Mouse (Mus musculus): Measurements from ENCODE around the gene Chp2. TPM values are rescaled to one million over a fixed set of nuclear protein-coding genes. Genes with fewer than 3 reads are reported as not detected.
A peak's percentile ranks its signal among the peaks of the same experiment; 100 is the strongest.

Chp2 gene
- not detected in 2 replicates for polyA plus RNA-seq (2016; fragmentation: Nextera tagmentation; extraction: Ambion mirVana)

GRCm38 (mm10) chr7:122219315-122219801, at the start of gene Chp2:
Gene Chp2 (plus strand): TSS chr7:122219496.
- DNase-seq (ENCODE audit: low spot score): peak; percentile 32
- peaks cover 10% of the 10 kb centered on the region for H3K4me1 ChIP-seq
- 23% methylated on average over 20 of the region's 20 CpGs for WGBS
- peaks cover 26% of the 10 kb centered on the region for H3K27me3 ChIP-seq (ENCODE audit: low read depth, poor library complexity, severe bottlenecking)
- H3K36me3 ChIP-seq: no peaks in the 10 kb centered on the region
- H3K4me3 ChIP-seq: peak within 1 kb of the TSS; percentile 31
- H3K27ac ChIP-seq: no peak within 1 kb of the TSS
- no peaks in the 10 kb centered on the region for H3K9me3 ChIP-seq (replicated peaks)

- DNase-seq (ENCODE audit: low spot score): no peak
- WGBS: 88% methylated on average over 6 of the region's 6 CpGs
- Histone ChIP-seq H3K27me3 (ENCODE audit: low read depth, poor library complexity, severe bottlenecking) (no peaks in the 10 kb centered on the region), H3K4me3 (no peak overlapping the region), H3K27ac (no peak overlapping the region), H3K4me1 (no peaks in the 10 kb centered on the region), H3K9me3 (replicated peaks) (no peaks in the 10 kb centered on the region), H3K36me3 (peaks cover 60% of the 10 kb centered on the region)
Measured at GRCm38 (mm10) chr7:122170705-122171104, 48.6 kb upstream of the Chp2 start.

GRCm38 (mm10) chr7:122171613-122172012, 47.7 kb upstream of the Chp2 start:
- peaks cover 50% of the 10 kb centered on the region for H3K36me3 ChIP-seq
- H3K27me3 ChIP-seq (ENCODE audit: low read depth, poor library complexity, severe bottlenecking): no peaks in the 10 kb centered on the region
- H3K4me1 ChIP-seq: no peaks in the 10 kb centered on the region
- no peak overlapping the region for H3K27ac ChIP-seq
- no peaks in the 10 kb centered on the region for H3K9me3 ChIP-seq (replicated peaks)
- no peak overlapping the region for H3K4me3 ChIP-seq
- DNase-seq (ENCODE audit: low spot score): no peak
- WGBS: 81% methylated on average over 10 of the region's 10 CpGs

GRCm38 (mm10) chr7:122180720-122181119, 38.6 kb upstream of the Chp2 start:
- Histone ChIP-seq H3K36me3 (no peaks in the 10 kb centered on the region), H3K27me3 (ENCODE audit: low read depth, poor library complexity, severe bottlenecking) (no peaks in the 10 kb centered on the region), H3K9me3 (replicated peaks) (no peaks in the 10 kb centered on the region), H3K27ac (no peak overlapping the region), H3K4me3 (no peak overlapping the region), H3K4me1 (peaks cover under 1% of the 10 kb centered on the region)
- WGBS: 92% methylated on average over 7 of the region's 7 CpGs
- DNase-seq (ENCODE audit: low spot score): no peak

GRCm38 (mm10) chr7:122184569-122184968, 34.7 kb upstream of the Chp2 start:
- Histone ChIP-seq H3K4me3 (no peak overlapping the region), H3K36me3 (no peaks in the 10 kb centered on the region), H3K9me3 (replicated peaks) (no peaks in the 10 kb centered on the region), H3K27me3 (ENCODE audit: low read depth, poor library complexity, severe bottlenecking) (no peaks in the 10 kb centered on the region), H3K4me1 (peaks cover 5% of the 10 kb centered on the region), H3K27ac (no peak overlapping the region)
- 74% methylated on average over 5 of the region's 5 CpGs for WGBS
- DNase-seq (ENCODE audit: low spot score): no peak

GRCm38 (mm10) chr7:122186043-122186442, 33.3 kb upstream of the Chp2 start, which contains the start of gene Ern2:
Gene Ern2 (minus strand): TSS chr7:122186207.
- WGBS: 16% methylated on average over 16 of the region's 17 CpGs
- Histone ChIP-seq H3K27ac (no peak within 1 kb of the TSS), H3K36me3 (no peaks in the 10 kb centered on the region), H3K9me3 (replicated peaks) (no peaks in the 10 kb centered on the region), H3K4me1 (peaks cover 5% of the 10 kb centered on the region), H3K27me3 (ENCODE audit: low read depth, poor library complexity, severe bottlenecking) (no peaks in the 10 kb centered on the region), H3K4me3 (0 out of 2 replicates have a peak within 1 kb of the TSS, but pooled peaks have one; percentile 4)
- DNase-seq (ENCODE audit: low spot score): no peak

GRCm38 (mm10) chr7:122189484-122189883, 29.8 kb upstream of the Chp2 start:
- peaks cover 5% of the 10 kb centered on the region for H3K4me1 ChIP-seq
- 31% methylated on average over 7 of the region's 7 CpGs for WGBS

GRCm38 (mm10) chr7:122191097-122191496, 28.2 kb upstream of the Chp2 start:
- WGBS: 59% methylated on average over 10 of the region's 10 CpGs
- no peaks in the 10 kb centered on the region for H3K9me3 ChIP-seq (replicated peaks)

More at GRCm38 (mm10) chr7:122189484-122189883, 29.8 kb upstream of the Chp2 start:
- DNase-seq (ENCODE audit: low spot score): peak; percentile 80
- Histone ChIP-seq H3K4me3 (no peak overlapping the region), H3K9me3 (replicated peaks) (no peaks in the 10 kb centered on the region), H3K27ac (no peak overlapping the region), H3K36me3 (no peaks in the 10 kb centered on the region), H3K27me3 (ENCODE audit: low read depth, poor library complexity, severe bottlenecking) (no peaks in the 10 kb centered on the region)

GRCm38 (mm10) chr7:122193919-122194318, 25.4 kb upstream of the Chp2 start:
- H3K36me3 ChIP-seq: no peaks in the 10 kb centered on the region
- H3K4me3 ChIP-seq: no peak overlapping the region
- H3K9me3 ChIP-seq (replicated peaks): no peaks in the 10 kb centered on the region
- no peaks in the 10 kb centered on the region for H3K27me3 ChIP-seq (ENCODE audit: low read depth, poor library complexity, severe bottlenecking)
- H3K27ac ChIP-seq: no peak overlapping the region
- no peak for DNase-seq (ENCODE audit: low spot score)
- no peaks in the 10 kb centered on the region for H3K4me1 ChIP-seq

More at GRCm38 (mm10) chr7:122191097-122191496, 28.2 kb upstream of the Chp2 start:
- H3K27me3 ChIP-seq (ENCODE audit: low read depth, poor library complexity, severe bottlenecking): no peaks in the 10 kb centered on the region
- DNase-seq (ENCODE audit: low spot score): no peak
- H3K4me3 ChIP-seq: no peak overlapping the region
- H3K27ac ChIP-seq: no peak overlapping the region
- H3K4me1 ChIP-seq: peaks cover under 1% of the 10 kb centered on the region
- H3K36me3 ChIP-seq: no peaks in the 10 kb centered on the region

GRCm38 (mm10) chr7:122196771-122197170, 22.5 kb upstream of the Chp2 start:
- no peak for DNase-seq (ENCODE audit: low spot score)
- H3K27me3 ChIP-seq (ENCODE audit: low read depth, poor library complexity, severe bottlenecking): no peaks in the 10 kb centered on the region
- H3K27ac ChIP-seq: no peak overlapping the region
- H3K4me3 ChIP-seq: no peak overlapping the region
- no peaks in the 10 kb centered on the region for H3K4me1 ChIP-seq
- WGBS: 83% methylated on average over 9 of the region's 9 CpGs
- H3K36me3 ChIP-seq: no peaks in the 10 kb centered on the region
- H3K9me3 ChIP-seq (replicated peaks): no peaks in the 10 kb centered on the region

GRCm38 (mm10) chr7:122197306-122197705, 22.0 kb upstream of the Chp2 start:
- no peaks in the 10 kb centered on the region for H3K4me1 ChIP-seq
- H3K27me3 ChIP-seq (ENCODE audit: low read depth, poor library complexity, severe bottlenecking): no peaks in the 10 kb centered on the region
- DNase-seq (ENCODE audit: low spot score): peak; percentile 42
- no peaks in the 10 kb centered on the region for H3K36me3 ChIP-seq
- H3K27ac ChIP-seq: no peak overlapping the region
- H3K9me3 ChIP-seq (replicated peaks): no peaks in the 10 kb centered on the region
- no peak overlapping the region for H3K4me3 ChIP-seq
- WGBS: 34% methylated on average over 4 of the region's 4 CpGs

- Histone ChIP-seq H3K4me1 (no peaks in the 10 kb centered on the region), H3K9me3 (replicated peaks) (no peaks in the 10 kb centered on the region), H3K4me3 (no peak overlapping the region), H3K27me3 (ENCODE audit: low read depth, poor library complexity, severe bottlenecking) (no peaks in the 10 kb centered on the region), H3K36me3 (no peaks in the 10 kb centered on the region), H3K27ac (no peak overlapping the region)
- DNase-seq (ENCODE audit: low spot score): no peak
- WGBS: 36% methylated on average over 5 of the region's 5 CpGs
Measured at GRCm38 (mm10) chr7:122199296-122199695, 20.0 kb upstream of the Chp2 start.

- 48% methylated on average over 2 of the region's 2 CpGs for WGBS
- Histone ChIP-seq H3K4me1 (no peaks in the 10 kb centered on the region), H3K36me3 (no peaks in the 10 kb centered on the region), H3K9me3 (replicated peaks) (no peaks in the 10 kb centered on the region), H3K27me3 (ENCODE audit: low read depth, poor library complexity, severe bottlenecking) (no peaks in the 10 kb centered on the region), H3K4me3 (no peak overlapping the region), H3K27ac (no peak overlapping the region)
- DNase-seq (ENCODE audit: low spot score): no peak
Measured at GRCm38 (mm10) chr7:122203936-122204335, 15.4 kb upstream of the Chp2 start.

GRCm38 (mm10) chr7:122206121-122206520, 13.2 kb upstream of the Chp2 start:
- no peaks in the 10 kb centered on the region for H3K4me1 ChIP-seq
- no peaks in the 10 kb centered on the region for H3K9me3 ChIP-seq (replicated peaks)
- no peak overlapping the region for H3K27ac ChIP-seq
- no peaks in the 10 kb centered on the region for H3K36me3 ChIP-seq
- DNase-seq (ENCODE audit: low spot score): no peak
- H3K4me3 ChIP-seq: no peak overlapping the region
- 87% methylated on average over 2 of the region's 2 CpGs for WGBS
- no peaks in the 10 kb centered on the region for H3K27me3 ChIP-seq (ENCODE audit: low read depth, poor library complexity, severe bottlenecking)
